Mouse (Mus musculus) stomach, embryonic 14.5 days (tissue): ENCODE results near the gene Rbfox2. TPM values are rescaled to one million over a fixed set of nuclear protein-coding genes. Genes with fewer than 3 reads are reported as not detected.

Experiments
- ATAC-seq: fragments of 200-750 bp; cut with Nextera tagmentation; 2 replicates; pipeline ENCODE4 v1.8.0; 2017; ENCODE audit warnings: low read depth, moderate TSS enrichment; ENCODE audit not compliant: insufficient number of reproducible peaks, insufficient read depth, low FRiP score
- H3K27ac ChIP-seq: fragments of 300-500 bp; sonication (generic); 2 replicates; pipeline ENCODE4 v1.5.1; 2014; ENCODE audit warnings: mild to moderate bottlenecking, low read length, moderate library complexity, mixed read lengths
- H3K27me3 ChIP-seq: fragments of 300-500 bp; sonication (generic); 2 replicates; pipeline ENCODE4 v1.6.1; 2014; ENCODE audit warnings: low read length, control low read depth, mixed read lengths; ENCODE audit not compliant: control insufficient read depth, insufficient read depth
- H3K36me3 ChIP-seq: fragments of 300-500 bp; sonication (generic); 2 replicates; pipeline ENCODE4 v1.6.1; 2014; ENCODE audit warnings: mild to moderate bottlenecking, control low read depth, low read length, moderate library complexity, mixed read lengths; ENCODE audit not compliant: control insufficient read depth, insufficient read depth
- H3K4me1 ChIP-seq: fragments of 300-500 bp; sonication (generic); 2 replicates; pipeline ENCODE4 v1.6.1; 2014; ENCODE audit warnings: low read length, control low read depth, mixed read lengths; ENCODE audit not compliant: control insufficient read depth, insufficient read depth
- H3K4me2 ChIP-seq: fragments of 300-500 bp; sonication (generic); replicated peaks from 2 replicates; pipeline ENCODE4 v1.6.1; 2014; ENCODE audit warnings: low read depth, low read length, control low read depth
- H3K4me3 ChIP-seq: fragments of 300-500 bp; sonication (generic); 2 replicates; pipeline ENCODE4 v1.5.1; 2014; ENCODE audit warnings: low read depth, low read length, control low read depth
- H3K9ac ChIP-seq: fragments of 300-500 bp; sonication (generic); replicated peaks from 2 replicates; pipeline ENCODE4 v1.6.1; 2014; ENCODE audit warnings: low read depth, mild to moderate bottlenecking, control low read depth, low read length, moderate library complexity, mixed read lengths
- H3K9me3 ChIP-seq: fragments of 300-500 bp; sonication (generic); 2 replicates; pipeline ENCODE4 v1.6.1; 2016; ENCODE audit warnings: low read depth, low read length, control low read depth; ENCODE audit not compliant: control insufficient read depth
- WGBS: fragments of 180-500 bp; shearing (Covaris S2); extraction: QIAGEN DNeasy Blood & Tissue Kit; methylation state at CpG from one replicate; pipeline ENCODE4 v1.1.7; 2014; 5-methylcytosine and 5-hydroxymethylcytosine counted together
- polyA plus RNA-seq: library from polyadenylated mRNA; unstranded; fragments of >200 nt; fragmentation: Nextera tagmentation; extraction: Ambion mirVana; gene quantifications from 2 replicates; pipeline ENCODE4 v1.2.1, GENCODE M21; 2014

Rbfox2 gene
- polyA plus RNA-seq, 1 experiment from 2014 or later, result 90.5 TPM

GRCm38 (mm10) chr15:77216704-77217103 lies 90.1 kb downstream of the Rbfox2 start:
- ATAC-seq, result no peak
- H3K36me3 ChIP-seq, result no peaks in the 10 kb centered on the region
- H3K27me3 ChIP-seq, result no peaks in the 10 kb centered on the region
- no peak overlapping the region for H3K27ac ChIP-seq
- no peaks in the 10 kb centered on the region for H3K9me3 ChIP-seq
- no peak overlapping the region for H3K9ac ChIP-seq
- H3K4me2 ChIP-seq, result no peak overlapping the region
- H3K4me1 ChIP-seq, result peaks cover 53% of the 10 kb centered on the region
- 62% methylated on average over 6 of the region's 6 CpGs for WGBS
- H3K4me3 ChIP-seq, result no peak overlapping the region

- H3K9me3 ChIP-seq, result no peaks in the 10 kb centered on the region
- H3K4me2 ChIP-seq, result peak overlapping the region; percentile 25
- H3K4me3 ChIP-seq, result no peak overlapping the region
- peak overlapping the region; percentile 88 for H3K27ac ChIP-seq
- no peaks in the 10 kb centered on the region for H3K27me3 ChIP-seq
- H3K9ac ChIP-seq, result no peak overlapping the region
- peaks cover 53% of the 10 kb centered on the region for H3K4me1 ChIP-seq
- WGBS, result 8% methylated on average over 5 of the region's 5 CpGs
- no peaks in the 10 kb centered on the region for H3K36me3 ChIP-seq
- no peak for ATAC-seq
Measured at GRCm38 (mm10) chr15:77215178-77215800, 91.5 kb downstream of the Rbfox2 start.

GRCm38 (mm10) chr15:77214410-77215107 lies 92.2 kb downstream of the Rbfox2 start:
- peaks cover 50% of the 10 kb centered on the region for H3K4me1 ChIP-seq
- H3K4me2 ChIP-seq, result 0 out of 2 replicates have a peak overlapping the region, but pooled peaks have one; percentile 25
- 38% methylated on average over 8 of the region's 8 CpGs for WGBS

GRCm38 (mm10) chr15:77213829-77214228 lies 93.0 kb downstream of the Rbfox2 start:
- H3K9me3 ChIP-seq, result no peaks in the 10 kb centered on the region
- no peak for ATAC-seq
- H3K27ac ChIP-seq, result 0 out of 2 replicates have a peak overlapping the region, but pooled peaks have one; percentile 29
- H3K4me1 ChIP-seq, result peaks cover 49% of the 10 kb centered on the region
- WGBS, result 33% methylated on average over 5 of the region's 5 CpGs
- H3K27me3 ChIP-seq, result no peaks in the 10 kb centered on the region
- H3K4me3 ChIP-seq, result no peak overlapping the region
- H3K4me2 ChIP-seq, result no peak overlapping the region
- no peak overlapping the region for H3K9ac ChIP-seq
- H3K36me3 ChIP-seq, result no peaks in the 10 kb centered on the region

More at GRCm38 (mm10) chr15:77214410-77215107, 92.2 kb downstream of the Rbfox2 start:
- Histone ChIP-seq H3K27me3 (no peaks in the 10 kb centered on the region), H3K4me3 (no peak overlapping the region), H3K9ac (no peak overlapping the region), H3K36me3 (no peaks in the 10 kb centered on the region), H3K9me3 (no peaks in the 10 kb centered on the region), H3K27ac (peak overlapping the region; percentile 88; the same call in 1 of the 2 replicates)
- ATAC-seq, result peak; percentile 81; the same call in 1 of the 2 replicates

GRCm38 (mm10) chr15:77212818-77213217 lies 94.0 kb downstream of the Rbfox2 start:
- Histone ChIP-seq H3K27me3 (no peaks in the 10 kb centered on the region), H3K4me3 (no peak overlapping the region), H3K9ac (no peak overlapping the region), H3K4me1 (peaks cover 48% of the 10 kb centered on the region), H3K4me2 (no peak overlapping the region), H3K36me3 (no peaks in the 10 kb centered on the region), H3K27ac (no peak overlapping the region), H3K9me3 (no peaks in the 10 kb centered on the region)
- ATAC-seq, result no peak
- WGBS, result 40% methylated on average over 7 of the region's 7 CpGs

GRCm38 (mm10) chr15:77212217-77212757 lies 94.5 kb downstream of the Rbfox2 start:
- peaks cover 46% of the 10 kb centered on the region for H3K4me1 ChIP-seq
- no peak overlapping the region for H3K4me3 ChIP-seq
- no peaks in the 10 kb centered on the region for H3K9me3 ChIP-seq
- no peak overlapping the region for H3K9ac ChIP-seq
- no peak overlapping the region; the same call in 1 of the 2 replicates for H3K27ac ChIP-seq
- H3K27me3 ChIP-seq, result no peaks in the 10 kb centered on the region
- no peak overlapping the region for H3K4me2 ChIP-seq
- no peak for ATAC-seq
- 41% methylated on average over 4 of the region's 4 CpGs for WGBS
- H3K36me3 ChIP-seq, result no peaks in the 10 kb centered on the region

- H3K4me2 ChIP-seq, result no peak overlapping the region
- no peak overlapping the region for H3K27ac ChIP-seq
- no peaks in the 10 kb centered on the region for H3K36me3 ChIP-seq
- ATAC-seq, result no peak
- H3K9me3 ChIP-seq, result no peaks in the 10 kb centered on the region
- 61% methylated on average over 5 of the region's 5 CpGs for WGBS
- no peak overlapping the region for H3K4me3 ChIP-seq
- no peaks in the 10 kb centered on the region for H3K27me3 ChIP-seq
- no peak overlapping the region for H3K9ac ChIP-seq
- H3K4me1 ChIP-seq, result peaks cover 21% of the 10 kb centered on the region; the same call in 1 of the 2 replicates
Measured at GRCm38 (mm10) chr15:77206996-77207395, 99.8 kb downstream of the Rbfox2 start.

- H3K9ac ChIP-seq, result no peak overlapping the region
- WGBS, result 63% methylated on average over 7 of the region's 7 CpGs
- H3K27ac ChIP-seq, result peak overlapping the region; percentile 45; the same call in 1 of the 2 replicates
- no peaks in the 10 kb centered on the region for H3K9me3 ChIP-seq
- no peak overlapping the region for H3K4me3 ChIP-seq
- no peak for ATAC-seq
- no peaks in the 10 kb centered on the region for H3K27me3 ChIP-seq
- no peaks in the 10 kb centered on the region for H3K36me3 ChIP-seq
- no peak overlapping the region for H3K4me2 ChIP-seq
- H3K4me1 ChIP-seq, result peaks cover 23% of the 10 kb centered on the region; the same call in 1 of the 2 replicates
Measured at GRCm38 (mm10) chr15:77204951-77205350, 101.9 kb downstream of the Rbfox2 start.
